Mouse (Mus musculus): ENCODE data around the gene St3gal4.

GRCm38 (mm10) chr9:35019372-35019771 is 99.7 kb downstream of the St3gal4 start:
- TF ChIP-seq CTCF (IDR thresholded peaks at IDR 0.05; ENCODE audit: borderline replicate concordance, extremely low read depth, insufficient read depth, insufficient read length) (peak; percentile 83), POLR2A (IDR thresholded peaks at IDR 0.05; ENCODE audit: borderline replicate concordance, extremely low read depth, insufficient read depth, insufficient read length, poor library complexity, severe bottlenecking) (no peak)
